25 mouse cellular contexts compared by ENCODE assay signal in the genomic region with DNA sequence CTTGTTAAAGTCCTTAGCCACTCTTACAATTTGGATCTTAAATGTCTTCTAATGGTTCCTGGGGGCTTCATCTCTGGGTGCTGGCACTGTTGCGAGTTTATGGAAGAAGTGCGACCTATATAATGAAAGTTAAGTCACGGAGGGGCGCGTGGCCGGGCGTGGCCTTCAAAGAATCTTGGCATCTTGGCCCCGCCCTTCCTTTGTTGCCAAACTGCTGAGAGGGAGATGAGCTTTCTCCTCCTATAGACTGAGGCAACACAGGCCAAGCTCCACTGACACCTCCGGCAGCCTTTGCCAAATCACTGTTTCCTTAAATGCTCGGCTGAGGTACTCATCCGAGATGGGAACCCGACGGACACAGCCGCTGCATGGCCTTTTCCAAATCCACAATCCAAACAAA.
"Had no signal": no experiment of that assay in that cellular context is flagged by ENCODE, and none has a peak within 500 bp of the region (broad histone marks: within the 10 kb centered on the region; RNA-seq: fewer than 3 reads in every experiment).

No protein-coding gene starts in this region.

- H3K4me3 ChIP-seq: gastrocnemius, adult 2 months; heart, embryonic 10.5 days; heart, embryonic 12.5 days; hindbrain, embryonic 10.5 days; hindbrain, embryonic 12.5 days; intestine, embryonic 15.5 days; kidney, embryonic 15.5 days; layer of hippocampus, adult 2 months; limb, embryonic 13.5 days; limb, embryonic 15.5 days; liver, embryonic 12.5 days had no signal

- H3K27me3 ChIP-seq: heart, embryonic 12.5 days; hindbrain, embryonic 12.5 days; intestine, embryonic 15.5 days; kidney, embryonic 15.5 days; limb, embryonic 13.5 days; limb, embryonic 15.5 days; liver, embryonic 12.5 days had no signal

- H3K27ac ChIP-seq: gastrocnemius, adult 2 months; heart, embryonic 10.5 days; hindbrain, embryonic 10.5 days; hindbrain, embryonic 12.5 days; hindbrain, embryonic 14.5 days; intestine, embryonic 15.5 days; kidney, embryonic 15.5 days; kidney, postnatal 0 days; layer of hippocampus, adult 2 months; limb, embryonic 13.5 days; limb, embryonic 15.5 days; liver, embryonic 12.5 days; liver, embryonic 14.5 days had no signal

- H3K9ac ChIP-seq: heart, embryonic 12.5 days; hindbrain, embryonic 12.5 days; hindbrain, embryonic 14.5 days; intestine, embryonic 15.5 days; kidney, embryonic 15.5 days; limb, embryonic 13.5 days; limb, embryonic 15.5 days; liver, embryonic 12.5 days; liver, embryonic 14.5 days had no signal

- H3K4me1 ChIP-seq: intestine, embryonic 15.5 days; limb, embryonic 15.5 days; liver, embryonic 12.5 days had no signal

- H3K4me2 ChIP-seq: heart, embryonic 12.5 days; hindbrain, embryonic 12.5 days; hindbrain, embryonic 14.5 days; intestine, embryonic 15.5 days; kidney, embryonic 15.5 days; limb, embryonic 13.5 days; limb, embryonic 15.5 days; liver, embryonic 12.5 days had no signal

- ATAC-seq: hindbrain, embryonic 16.5 days; inflammation-experienced regulatory T-cells, adult 6 months; liver, embryonic 12.5 days had no signal

- DNase-seq: gastrocnemius, adult 2 months; gastrocnemius, postnatal 10 days; gastrocnemius, postnatal 25 days; heart, adult 18-20 months; heart, postnatal 10 days; heart, postnatal 4 days; kidney, adult 18-20 months; kidney, adult 8-10 months; kidney, postnatal 4 days; left cerebral cortex, postnatal 4 days had no signal

- H3K9me3 ChIP-seq: heart, embryonic 10.5 days; hindbrain, embryonic 10.5 days; intestine, embryonic 15.5 days; kidney, embryonic 15.5 days; limb, embryonic 13.5 days; limb, embryonic 15.5 days; liver, embryonic 12.5 days had no signal

- H3K36me3 ChIP-seq: heart, embryonic 10.5 days; heart, embryonic 12.5 days; hindbrain, embryonic 10.5 days; hindbrain, embryonic 12.5 days; intestine, embryonic 15.5 days; kidney, embryonic 15.5 days; limb, embryonic 13.5 days; limb, embryonic 15.5 days; liver, embryonic 12.5 days had no signal
